Mouse (Mus musculus) stomach, embryonic 15.5 days (tissue): ENCODE measurements around the gene Ccdc167. TPM values are rescaled to one million over a fixed set of nuclear protein-coding genes. Genes with fewer than 3 reads are reported as not detected.

Experiments
- ATAC-seq: fragments of 200-750 bp; cut with Nextera tagmentation; 2 replicates; pipeline ENCODE4 v1.8.0; 2017; ENCODE audit warnings: low read depth, moderate number of reproducible peaks, moderate TSS enrichment; ENCODE audit not compliant: insufficient read depth, low FRiP score
- H3K27ac ChIP-seq: fragments of 300-500 bp; sonication (generic); 2 replicates; pipeline ENCODE4 v1.5.1; 2015; ENCODE audit warnings: mild to moderate bottlenecking, inconsistent platforms
- H3K27me3 ChIP-seq: fragments of 300-500 bp; sonication (generic); replicated peaks from 2 replicates; pipeline ENCODE4 v1.6.1; 2015; ENCODE audit warnings: inconsistent platforms
- H3K36me3 ChIP-seq: fragments of 300-500 bp; sonication (generic); 2 replicates; pipeline ENCODE4 v1.6.1; 2015; ENCODE audit warnings: inconsistent platforms
- H3K4me1 ChIP-seq: fragments of 300-500 bp; sonication (generic); 2 replicates; pipeline ENCODE4 v1.6.1; 2015; ENCODE audit warnings: inconsistent platforms
- H3K4me2 ChIP-seq: fragments of 300-500 bp; sonication (generic); 2 replicates; pipeline ENCODE4 v1.6.1; 2015; ENCODE audit warnings: mild to moderate bottlenecking, inconsistent platforms
- H3K4me3 ChIP-seq: fragments of 300-500 bp; sonication (generic); replicated peaks from 2 replicates; pipeline ENCODE4 v1.5.1; 2015; ENCODE audit warnings: inconsistent platforms
- H3K9ac ChIP-seq: fragments of 300-500 bp; sonication (generic); 2 replicates; pipeline ENCODE4 v1.6.1; 2015; ENCODE audit warnings: inconsistent platforms
- H3K9me3 ChIP-seq: fragments of 300-500 bp; sonication (generic); 2 replicates; pipeline ENCODE4 v1.6.1; 2016; ENCODE audit warnings: inconsistent platforms
- WGBS: fragments of 180-500 bp; shearing (Covaris S2); methylation state at CpG from one replicate; pipeline ENCODE4 v1.1.7; 2015; 5-methylcytosine and 5-hydroxymethylcytosine counted together
- polyA plus RNA-seq: library from polyadenylated mRNA; unstranded; fragments of >200 nt; fragmentation: Nextera tagmentation; extraction: Ambion mirVana; gene quantifications from 2 replicates; pipeline ENCODE4 v1.2.1, GENCODE M21; 2015

The Ccdc167 gene
- polyA plus RNA-seq, 1 experiment from 2014 or later, result 14.1 TPM

- no peak overlapping the region for H3K4me2 ChIP-seq
- no peak overlapping the region for H3K27ac ChIP-seq
- peaks cover 35% of the 10 kb centered on the region for H3K4me1 ChIP-seq
- no peaks in the 10 kb centered on the region for H3K36me3 ChIP-seq
- no peaks in the 10 kb centered on the region for H3K9me3 ChIP-seq
- no peak overlapping the region for H3K9ac ChIP-seq
- no peaks in the 10 kb centered on the region for H3K27me3 ChIP-seq
- no peak for ATAC-seq
- no peak overlapping the region for H3K4me3 ChIP-seq
- 64% methylated on average over 7 of the region's 7 CpGs for WGBS
Measured at GRCm38 (mm10) chr17:29712565-29712964, 4.3 kb downstream of the Ccdc167 start.

DNA sequence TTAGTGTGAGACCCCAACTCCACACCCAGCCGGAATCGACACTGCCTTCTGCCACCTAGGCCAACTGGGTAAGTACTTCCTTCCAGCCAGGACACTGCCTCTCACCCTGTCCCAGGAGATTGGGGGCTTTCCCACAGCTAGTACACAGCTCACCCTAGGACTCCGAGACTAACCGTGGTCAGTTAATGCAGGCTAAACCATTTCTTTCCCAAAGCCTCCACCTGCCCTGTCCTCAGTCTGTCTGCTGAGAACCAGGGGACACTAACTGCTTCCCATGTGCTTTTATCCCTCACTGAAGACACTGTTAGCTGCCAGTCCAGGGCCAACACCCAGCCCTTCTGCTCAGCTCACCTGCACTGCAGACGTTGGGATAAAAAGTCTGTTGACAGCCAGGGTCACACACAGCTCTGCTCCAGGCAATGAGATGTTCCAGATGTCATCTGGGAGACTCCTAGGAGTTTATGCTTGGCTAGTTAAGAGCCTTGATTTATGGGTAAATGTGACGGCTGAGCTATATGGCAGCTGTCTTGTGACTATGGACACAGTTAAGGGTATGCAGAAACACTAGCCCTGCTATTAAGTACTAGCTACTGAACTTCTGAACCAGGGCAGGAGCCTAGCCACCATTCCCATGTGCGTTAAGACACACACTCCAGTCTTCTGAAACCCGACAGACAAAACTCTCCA lies 5.0 kb downstream of the Ccdc167 start:
- Histone ChIP-seq H3K4me2 (no peak overlapping the region), H3K4me1 (peaks cover 35% of the 10 kb centered on the region), H3K9me3 (no peaks in the 10 kb centered on the region), H3K27ac (peak overlapping the region; percentile 12; the same call in 1 of the 2 replicates), H3K9ac (no peak overlapping the region), H3K4me3 (no peak overlapping the region), H3K36me3 (no peaks in the 10 kb centered on the region), H3K27me3 (no peaks in the 10 kb centered on the region)
- ATAC-seq, result no peak
- 52% methylated on average over 8 of the region's 8 CpGs for WGBS

DNA sequence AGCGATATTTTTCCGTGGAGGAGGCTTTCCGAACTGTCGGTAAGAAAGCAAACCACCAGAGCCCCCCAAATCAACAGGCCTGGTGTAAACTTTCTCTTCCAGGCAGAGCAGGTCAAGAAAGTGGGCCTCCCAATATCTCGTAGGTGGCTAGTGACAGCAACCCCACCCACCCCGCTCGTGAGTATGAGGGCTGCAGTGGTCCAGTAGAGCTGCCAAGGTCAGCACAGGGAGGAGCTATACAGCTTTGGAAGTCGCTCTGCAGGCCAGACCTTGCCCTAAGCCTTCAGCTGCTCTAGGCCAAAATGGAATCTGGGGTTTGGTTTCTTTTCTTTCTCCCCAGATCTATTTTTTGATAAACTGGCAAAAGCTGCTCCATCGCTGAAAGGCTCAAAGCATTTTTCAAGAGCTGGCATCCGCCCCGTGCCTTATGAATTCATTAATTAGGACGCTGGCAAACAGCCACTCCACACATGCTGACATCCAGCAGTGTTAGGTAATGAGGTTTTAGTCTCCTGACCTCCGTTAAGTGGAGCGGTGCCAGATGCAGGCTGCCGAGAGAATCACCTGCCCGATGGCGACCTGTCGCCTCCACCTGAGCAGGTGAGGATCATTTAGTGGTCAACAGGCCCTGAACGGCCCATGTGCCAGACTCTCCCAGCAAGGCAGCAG lies 5.6 kb downstream of the Ccdc167 start:
- Histone ChIP-seq H3K9me3 (no peaks in the 10 kb centered on the region), H3K27me3 (no peaks in the 10 kb centered on the region), H3K4me1 (peaks cover 31% of the 10 kb centered on the region), H3K36me3 (no peaks in the 10 kb centered on the region), H3K27ac (peak overlapping the region; percentile 12; the same call in 1 of the 2 replicates), H3K4me2 (no peak overlapping the region), H3K4me3 (no peak overlapping the region), H3K9ac (no peak overlapping the region)
- no peak; the same call in 1 of the 2 replicates for ATAC-seq
- 54% methylated on average over 19 of the region's 19 CpGs for WGBS

GRCm38 (mm10) chr17:29710562-29711044 lies 6.2 kb downstream of the Ccdc167 start:
- ATAC-seq, result no peak
- H3K27ac ChIP-seq, result no peak overlapping the region
- no peaks in the 10 kb centered on the region for H3K36me3 ChIP-seq
- H3K4me3 ChIP-seq, result no peak overlapping the region
- no peaks in the 10 kb centered on the region for H3K9me3 ChIP-seq
- no peaks in the 10 kb centered on the region for H3K27me3 ChIP-seq
- H3K9ac ChIP-seq, result no peak overlapping the region
- peaks cover 27% of the 10 kb centered on the region for H3K4me1 ChIP-seq
- 64% methylated on average over 11 of the region's 11 CpGs for WGBS
- no peak overlapping the region for H3K4me2 ChIP-seq

DNA sequence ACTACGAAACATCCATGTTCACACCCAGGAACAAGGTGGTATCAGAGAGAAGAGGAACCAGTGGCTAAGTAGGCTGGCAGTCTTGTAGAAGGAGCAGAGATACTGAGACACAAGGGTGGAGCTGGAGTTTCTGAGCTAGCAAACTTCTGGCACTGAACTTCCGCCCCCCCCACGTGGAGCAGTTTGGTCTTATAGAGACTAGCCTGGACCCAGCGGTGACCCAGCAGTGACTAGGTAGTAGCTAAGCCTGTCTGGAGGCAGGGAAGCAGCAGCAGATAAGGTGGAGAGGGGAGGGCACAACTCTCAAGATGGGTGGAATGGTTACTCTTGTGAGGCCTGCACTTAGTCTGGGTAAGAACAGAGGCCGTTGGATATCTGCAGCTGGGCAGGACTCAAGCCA lies 8.1 kb downstream of the Ccdc167 start:
- Histone ChIP-seq H3K4me2 (no peak overlapping the region), H3K27ac (no peak overlapping the region), H3K4me3 (no peak overlapping the region), H3K36me3 (peaks cover 6% of the 10 kb centered on the region; the same call in 1 of the 2 replicates), H3K27me3 (no peaks in the 10 kb centered on the region), H3K9ac (no peak overlapping the region), H3K9me3 (no peaks in the 10 kb centered on the region), H3K4me1 (peaks cover 27% of the 10 kb centered on the region)
- 68% methylated on average over 5 of the region's 5 CpGs for WGBS
- no peak for ATAC-seq

- Histone ChIP-seq H3K36me3 (peaks cover 21% of the 10 kb centered on the region), H3K4me3 (no peak overlapping the region), H3K9me3 (no peaks in the 10 kb centered on the region), H3K4me1 (peaks cover 21% of the 10 kb centered on the region), H3K27ac (no peak overlapping the region), H3K4me2 (no peak overlapping the region), H3K27me3 (no peaks in the 10 kb centered on the region), H3K9ac (no peak overlapping the region)
- WGBS, result 69% methylated on average over 5 of the region's 5 CpGs
- ATAC-seq, result no peak
Measured at GRCm38 (mm10) chr17:29706981-29707545, 9.8 kb downstream of the Ccdc167 start.

GRCm38 (mm10) chr17:29705881-29706280 lies 11.0 kb downstream of the Ccdc167 start:
- H3K36me3 ChIP-seq, result peaks cover 27% of the 10 kb centered on the region
- H3K9me3 ChIP-seq, result no peaks in the 10 kb centered on the region
- H3K4me2 ChIP-seq, result no peak overlapping the region
- H3K9ac ChIP-seq, result no peak overlapping the region
- no peaks in the 10 kb centered on the region for H3K27me3 ChIP-seq
- H3K4me3 ChIP-seq, result no peak overlapping the region
- WGBS, result 68% methylated on average over 5 of the region's 5 CpGs
- ATAC-seq, result no peak
- H3K27ac ChIP-seq, result no peak overlapping the region
- H3K4me1 ChIP-seq, result peaks cover 9% of the 10 kb centered on the region

DNA sequence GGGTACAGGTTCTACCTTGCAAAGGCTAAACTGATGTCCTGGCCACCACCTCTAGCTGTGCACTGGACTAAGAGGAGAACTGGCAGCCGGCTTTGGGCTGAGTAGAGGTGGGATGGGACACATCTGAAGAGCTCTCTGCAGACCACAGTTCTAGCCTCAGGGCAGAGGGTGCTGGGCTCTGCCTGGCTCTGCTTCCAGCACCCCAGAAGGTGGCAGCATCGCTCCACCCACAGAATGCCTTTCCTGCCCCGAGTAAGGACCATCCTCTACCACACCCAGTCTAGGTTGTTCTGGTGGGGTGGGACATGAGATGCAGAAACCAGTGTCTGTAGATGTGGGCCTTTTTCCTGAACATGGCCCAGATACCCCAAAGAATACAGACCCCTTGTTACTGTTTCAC lies 12.1 kb downstream of the Ccdc167 start:
- no peak overlapping the region for H3K4me3 ChIP-seq
- peaks cover 38% of the 10 kb centered on the region for H3K36me3 ChIP-seq
- H3K4me2 ChIP-seq, result no peak overlapping the region
- no peak overlapping the region for H3K27ac ChIP-seq
- no peaks in the 10 kb centered on the region for H3K9me3 ChIP-seq
- no peaks in the 10 kb centered on the region for H3K4me1 ChIP-seq
- no peaks in the 10 kb centered on the region for H3K27me3 ChIP-seq
- 38% methylated on average over 3 of the region's 3 CpGs for WGBS
- H3K9ac ChIP-seq, result no peak overlapping the region
- ATAC-seq, result 0 out of 2 replicates have a peak, but pooled peaks have one; percentile 52

DNA sequence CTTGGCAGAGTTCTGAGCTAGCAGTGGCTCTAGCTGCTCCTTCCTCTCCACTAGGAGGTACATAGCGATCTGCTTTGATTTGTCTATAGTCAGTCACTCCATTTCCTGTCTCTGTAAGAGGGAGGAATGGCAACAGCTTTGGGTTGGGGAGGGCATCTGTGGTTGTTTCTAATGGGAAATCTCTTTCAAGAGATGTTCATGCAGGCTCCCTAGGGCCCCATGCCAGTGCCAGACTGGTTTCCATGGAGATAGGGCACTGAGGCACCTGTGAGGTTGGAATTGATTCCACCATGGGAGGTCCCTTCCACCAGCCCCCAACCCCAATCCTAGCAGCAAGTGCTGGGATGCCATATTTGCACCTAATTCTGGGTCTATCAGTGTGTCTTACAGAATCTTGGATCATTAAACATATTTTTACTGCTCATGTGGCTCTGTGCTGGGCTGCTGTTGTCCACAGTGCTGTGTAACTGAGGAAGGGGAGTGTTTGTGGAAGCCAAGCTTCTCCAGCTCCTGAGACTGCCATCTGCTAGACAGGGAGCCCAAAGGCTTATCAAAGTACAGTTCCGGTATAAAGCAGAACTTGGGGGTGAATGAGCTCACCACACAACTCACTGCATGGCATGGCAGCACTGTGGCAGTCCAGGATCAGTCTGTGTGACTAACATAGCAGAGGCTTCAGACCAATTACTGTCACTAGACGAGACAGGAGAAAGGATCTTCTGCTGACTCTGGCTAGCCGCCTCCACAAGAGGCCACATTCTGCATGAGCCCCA lies 13.7 kb downstream of the Ccdc167 start:
- H3K36me3 ChIP-seq, result peaks cover 53% of the 10 kb centered on the region
- H3K4me2 ChIP-seq, result no peak overlapping the region
- H3K4me3 ChIP-seq, result no peak overlapping the region
- 86% methylated on average over 4 of the region's 4 CpGs for WGBS
- no peaks in the 10 kb centered on the region for H3K4me1 ChIP-seq
- no peak for ATAC-seq
- no peak overlapping the region for H3K9ac ChIP-seq
- H3K27ac ChIP-seq, result no peak overlapping the region
- H3K9me3 ChIP-seq, result no peaks in the 10 kb centered on the region
- H3K27me3 ChIP-seq, result no peaks in the 10 kb centered on the region

- H3K9me3 ChIP-seq, result no peaks in the 10 kb centered on the region
- 93% methylated on average over 7 of the region's 7 CpGs for WGBS
Measured at GRCm38 (mm10) chr17:29700573-29700972, 16.3 kb downstream of the Ccdc167 start.

DNA sequence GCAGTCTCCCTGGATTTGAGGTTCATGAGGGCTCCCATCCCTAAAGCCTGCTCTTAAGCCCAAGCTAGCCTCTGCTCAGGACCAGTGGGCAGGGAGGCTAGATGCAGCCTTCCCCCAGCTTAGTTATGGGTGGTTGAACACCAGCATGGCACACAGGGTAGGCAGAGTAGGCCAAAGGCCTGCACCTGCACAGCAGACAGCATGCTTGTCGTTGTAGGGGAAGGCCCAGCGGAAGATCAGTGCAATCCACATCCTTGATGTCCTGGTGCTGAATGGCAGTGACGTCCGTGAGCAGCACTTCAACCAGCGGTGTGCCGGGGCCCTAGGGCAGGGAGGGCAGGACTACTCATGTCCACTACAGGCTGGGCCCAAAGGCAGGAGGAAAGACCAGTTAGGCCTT lies 18.4 kb downstream of the Ccdc167 start:
- no peak for ATAC-seq
- Histone ChIP-seq H3K9me3 (no peaks in the 10 kb centered on the region), H3K9ac (no peak overlapping the region), H3K36me3 (peaks cover 65% of the 10 kb centered on the region), H3K27me3 (no peaks in the 10 kb centered on the region), H3K4me1 (no peaks in the 10 kb centered on the region), H3K27ac (no peak overlapping the region), H3K4me3 (no peak overlapping the region), H3K4me2 (no peak overlapping the region)
- 81% methylated on average over 6 of the region's 6 CpGs for WGBS

More at GRCm38 (mm10) chr17:29700573-29700972, 16.3 kb downstream of the Ccdc167 start:
- ATAC-seq, result no peak
- H3K4me2 ChIP-seq, result no peak overlapping the region
- no peak overlapping the region for H3K27ac ChIP-seq
- no peak overlapping the region for H3K4me3 ChIP-seq
- H3K36me3 ChIP-seq, result peaks cover 67% of the 10 kb centered on the region
- no peak overlapping the region for H3K9ac ChIP-seq
- no peaks in the 10 kb centered on the region for H3K4me1 ChIP-seq
- no peaks in the 10 kb centered on the region for H3K27me3 ChIP-seq
